Mouse (Mus musculus): Measurements from ENCODE around the gene Cd55b. TPM values are rescaled to one million over a fixed set of nuclear protein-coding genes. Genes with fewer than 3 reads are reported as not detected.

Cd55b gene
- total and polyA plus RNA-seq, 3 experiments = not detected

GRCm38 (mm10) chr1:130371291-130371690, 51.5 kb downstream of the Cd55b start:
- TF ChIP-seq KAT2A (conservative IDR thresholded peaks at IDR 0.05; ENCODE audit: low read depth, low read length) (no peak), RCOR1 (IDR thresholded peaks at IDR 0.05; ENCODE audit: low read depth, low read length) (no peak), ZKSCAN1 (IDR thresholded peaks at IDR 0.05; ENCODE audit: low read depth, low read length) (no peak), MYC (IDR thresholded peaks at IDR 0.05; ENCODE audit: low read depth, low read length) (no peak), SIN3A (IDR thresholded peaks at IDR 0.05; ENCODE audit: low read length) (no peak)
- DNase-seq (ENCODE audit: low read depth, low spot score) = no peak
- no peak overlapping the region for H3K27ac ChIP-seq (ENCODE audit: control insufficient read depth, low read depth, low read length)

GRCm38 (mm10) chr1:130350077-130350635, 72.7 kb downstream of the Cd55b start:
- DNase-seq (ENCODE audit: low read depth, low spot score) = peak; percentile 69
- TF ChIP-seq ZNF384 (IDR thresholded peaks at IDR 0.05; ENCODE audit: low read depth, low read length) (peak; percentile 100), HCFC1 (IDR thresholded peaks at IDR 0.05; ENCODE audit: low read depth, low read length) (peak; percentile 42; the same call in 1 of the 2 replicates), POLR2AphosphoS2 (IDR thresholded peaks at IDR 0.05; ENCODE audit: low read length) (no peak), GATA1 (IDR thresholded peaks at IDR 0.05; ENCODE audit: low read depth, low read length) (no peak), MAFK (IDR thresholded peaks at IDR 0.05; ENCODE audit: borderline replicate concordance, low read depth, low read length) (no peak), SIN3A (IDR thresholded peaks at IDR 0.05; ENCODE audit: low read length) (peak; percentile 41; the same call in 1 of the 2 replicates), ZKSCAN1 (IDR thresholded peaks at IDR 0.05; ENCODE audit: low read depth, low read length) (peak; percentile 84; the same call in 1 of the 2 replicates), SMC3 (IDR thresholded peaks at IDR 0.05; ENCODE audit: low read depth, low read length) (peak; percentile 95), CTCF (IDR thresholded peaks at IDR 0.05 in 2 of 3, conservative IDR thresholded peaks at IDR 0.05 in 1 of 3; ENCODE audit: control insufficient read depth in 1 of 3, insufficient read depth in 1 of 3, low read depth in 2 of 3, low read length in 3 of 3, poor library complexity in 1 of 3, severe bottlenecking in 1 of 3) (peak; percentile 55 to 87 (median 72)), TBP (IDR thresholded peaks at IDR 0.05; ENCODE audit: low read depth, low read length) (0 out of 2 replicates have a peak, but pooled peaks have one; percentile 36), RAD21 (IDR thresholded peaks at IDR 0.05; ENCODE audit: low read depth, low read length) (peak; percentile 98), ZC3H11A (IDR thresholded peaks at IDR 0.05; ENCODE audit: low read depth, low read length) (peak; percentile 98)
- Histone ChIP-seq H3K4me1 (ENCODE audit: control insufficient read depth in 1 of 2, insufficient read depth in 2 of 2, low read length in 2 of 2) (no peaks in the 10 kb centered on the region), H3K27ac (ENCODE audit: control insufficient read depth, low read depth, low read length) (no peak overlapping the region), H3K9ac (ENCODE audit: control insufficient read depth, low read depth, low read length, poor library complexity, severe bottlenecking) (no peak overlapping the region), H3K27me3 (ENCODE audit: control insufficient read depth in 1 of 2, insufficient read depth in 2 of 2, low read length in 2 of 2) (no peaks in the 10 kb centered on the region), H3K79me2 (ENCODE audit: control insufficient read depth, insufficient read depth, low read length, poor library complexity) (no peaks in the 10 kb centered on the region), H3K4me3 (ENCODE audit: control insufficient read depth in 1 of 2, insufficient read depth in 1 of 2, low read depth in 2 of 2, low read length in 2 of 2) (no peak overlapping the region), H3K9me3 (replicated peaks; ENCODE audit: insufficient read depth, low read length) (no peaks in the 10 kb centered on the region), H3K36me3 (ENCODE audit: control insufficient read depth in 1 of 2, insufficient read depth in 2 of 2, low read length in 2 of 2) (no peaks in the 10 kb centered on the region; a peak in 1 of 4 replicates)

More at GRCm38 (mm10) chr1:130371291-130371690, 51.5 kb downstream of the Cd55b start:
- Histone ChIP-seq H3K9ac (ENCODE audit: control insufficient read depth, low read depth, low read length, poor library complexity, severe bottlenecking) (no peak overlapping the region), H3K27me3 (ENCODE audit: control insufficient read depth in 1 of 2, insufficient read depth in 2 of 2, low read length in 2 of 2) (no peaks in the 10 kb centered on the region), H3K4me1 (ENCODE audit: control insufficient read depth in 1 of 2, insufficient read depth in 2 of 2, low read length in 2 of 2) (peaks cover 24 to 26% of the 10 kb centered on the region in 2 experiments), H3K9me3 (replicated peaks; ENCODE audit: insufficient read depth, low read length) (no peaks in the 10 kb centered on the region), H3K79me2 (ENCODE audit: control insufficient read depth, insufficient read depth, low read length, poor library complexity) (no peaks in the 10 kb centered on the region), H3K4me3 (ENCODE audit: control insufficient read depth in 1 of 2, insufficient read depth in 1 of 2, low read depth in 2 of 2, low read length in 2 of 2) (no peak overlapping the region), H3K36me3 (ENCODE audit: control insufficient read depth in 1 of 2, insufficient read depth in 2 of 2, low read length in 2 of 2) (peaks cover 0 to 29% of the 10 kb centered on the region in 2 experiments; a peak in 2 of 4 replicates)

Measured in MEL (cell line).